Mouse (Mus musculus): Measurements from ENCODE around the gene Psg17. TPM values are rescaled to one million over a fixed set of nuclear protein-coding genes. Genes with fewer than 3 reads are reported as not detected.
"Not testable (repeated sequence)": the region's sequence is repeated elsewhere in the genome, so short reads cannot be mapped to it uniquely, and the experiment has no call there.

Psg17 gene
- polyA plus RNA-seq, 1 experiment, result 0.15 TPM

GRCm38 (mm10) chr7:18803526-18803925 is 17.9 kb downstream of the Psg17 start:
- DNase-seq, result no peak
- no peak overlapping the region for H3K27ac ChIP-seq (ENCODE audit: insufficient read depth, low read length)
- TF ChIP-seq POLR2A (IDR thresholded peaks at IDR 0.05; ENCODE audit: borderline replicate concordance, insufficient read depth, low read length) (no peak), CTCF (IDR thresholded peaks at IDR 0.05; ENCODE audit: borderline replicate concordance, insufficient read depth, low read depth, low read length) (no peak)
- no peak overlapping the region for H3K4me3 ChIP-seq (replicated peaks; ENCODE audit: insufficient read depth, low read depth, low read length)
- no peaks in the 10 kb centered on the region for H3K4me1 ChIP-seq (ENCODE audit: control insufficient read depth, insufficient read depth, low read length)
- no peaks in the 10 kb centered on the region for H3K27me3 ChIP-seq (ENCODE audit: control insufficient read depth, insufficient read depth, low read length)

DNA sequence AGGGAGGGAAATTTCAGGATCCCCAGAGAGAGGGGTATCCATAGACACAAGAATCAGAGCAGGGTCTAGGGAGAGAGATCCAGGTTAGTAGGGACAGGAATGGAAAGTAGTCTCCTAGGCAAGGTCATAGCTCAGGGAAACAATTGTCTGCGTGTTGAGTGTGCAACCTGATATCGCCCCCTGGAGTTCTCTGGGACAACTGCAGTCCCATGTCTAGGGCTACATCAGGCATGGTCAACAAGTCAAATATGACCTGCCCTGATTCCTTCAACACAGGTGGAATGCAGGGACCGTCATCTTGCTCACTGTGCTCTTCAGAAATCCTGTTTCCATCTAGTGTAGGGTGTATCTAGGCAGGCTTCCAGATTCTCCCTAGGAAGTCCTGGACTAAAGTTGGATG is 22.3 kb downstream of the Psg17 start:
- no peaks in the 10 kb centered on the region for H3K27me3 ChIP-seq (ENCODE audit: control insufficient read depth, insufficient read depth, low read length)
- no peak overlapping the region for H3K4me3 ChIP-seq (replicated peaks; ENCODE audit: insufficient read depth, low read depth, low read length)
- DNase-seq, result no peak
- no peaks in the 10 kb centered on the region for H3K4me1 ChIP-seq (ENCODE audit: control insufficient read depth, insufficient read depth, low read length)
- 41% methylated on average over 3 of the region's 3 CpGs for WGBS
- TF ChIP-seq POLR2A (IDR thresholded peaks at IDR 0.05; ENCODE audit: borderline replicate concordance, insufficient read depth, low read length), result no peak
- TF ChIP-seq CTCF (IDR thresholded peaks at IDR 0.05; ENCODE audit: borderline replicate concordance, insufficient read depth, low read depth, low read length), result no peak
- no peak overlapping the region for H3K27ac ChIP-seq (ENCODE audit: insufficient read depth, low read length)

- Histone ChIP-seq H3K4me1 (ENCODE audit: control insufficient read depth, insufficient read depth, low read length) (no peaks in the 10 kb centered on the region), H3K4me3 (replicated peaks; ENCODE audit: insufficient read depth, low read depth, low read length) (no peak within 1 kb of the TSS), H3K27ac (ENCODE audit: insufficient read depth, low read length) (no peak within 1 kb of the TSS), H3K27me3 (ENCODE audit: control insufficient read depth, insufficient read depth, low read length) (no peaks in the 10 kb centered on the region)
- no peak for DNase-seq
- TF ChIP-seq POLR2A (IDR thresholded peaks at IDR 0.05; ENCODE audit: borderline replicate concordance, insufficient read depth, low read length) (no peak), CTCF (IDR thresholded peaks at IDR 0.05; ENCODE audit: borderline replicate concordance, insufficient read depth, low read depth, low read length) (no peak)
- 79% methylated on average over 1 of the region's 1 CpGs for WGBS
These were observed 23.0 kb downstream of the Psg17 start, which contains the start of gene Psg19 for GRCm38 (mm10) chr7:18798420-18798819. Psg19 (minus strand) TSS chr7:18798520.

DNA sequence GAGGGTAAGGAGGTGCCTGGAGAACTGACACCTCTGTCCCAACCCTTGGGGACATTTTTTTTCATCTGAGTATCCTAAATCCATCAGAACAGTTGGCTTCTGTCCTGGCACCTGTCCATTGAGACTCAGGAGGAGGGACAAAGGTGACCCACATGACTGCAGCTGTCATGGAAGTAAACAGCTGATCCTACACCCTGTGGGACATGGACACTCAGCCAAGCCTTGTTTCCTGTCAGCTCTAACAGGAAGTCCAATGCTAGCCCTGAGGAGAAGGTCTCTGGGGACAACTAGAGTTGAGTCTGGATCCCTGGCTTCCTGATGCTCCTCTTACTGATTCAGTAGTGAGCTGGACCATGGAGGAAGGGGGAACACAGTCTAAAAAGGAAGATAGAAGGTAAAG is 30.7 kb downstream of the Psg17 start:
- not testable (repeated sequence) for H3K4me1 ChIP-seq (ENCODE audit: control insufficient read depth, insufficient read depth, low read length); H3K4me3 ChIP-seq (replicated peaks; ENCODE audit: insufficient read depth, low read depth, low read length); H3K27ac ChIP-seq (ENCODE audit: insufficient read depth, low read length); DNase-seq; H3K27me3 ChIP-seq (ENCODE audit: control insufficient read depth, insufficient read depth, low read length)

- WGBS, result 51% methylated on average over 2 of the region's 2 CpGs
- H3K4me3 ChIP-seq (replicated peaks; ENCODE audit: insufficient read depth, low read depth, low read length); H3K4me1 ChIP-seq (ENCODE audit: control insufficient read depth, insufficient read depth, low read length); H3K27me3 ChIP-seq (ENCODE audit: control insufficient read depth, insufficient read depth, low read length); H3K27ac ChIP-seq (ENCODE audit: insufficient read depth, low read length); DNase-seq: not testable (repeated sequence)
These were observed 40.1 kb downstream of the Psg17 start for GRCm38 (mm10) chr7:18781301-18781700.

DNA sequence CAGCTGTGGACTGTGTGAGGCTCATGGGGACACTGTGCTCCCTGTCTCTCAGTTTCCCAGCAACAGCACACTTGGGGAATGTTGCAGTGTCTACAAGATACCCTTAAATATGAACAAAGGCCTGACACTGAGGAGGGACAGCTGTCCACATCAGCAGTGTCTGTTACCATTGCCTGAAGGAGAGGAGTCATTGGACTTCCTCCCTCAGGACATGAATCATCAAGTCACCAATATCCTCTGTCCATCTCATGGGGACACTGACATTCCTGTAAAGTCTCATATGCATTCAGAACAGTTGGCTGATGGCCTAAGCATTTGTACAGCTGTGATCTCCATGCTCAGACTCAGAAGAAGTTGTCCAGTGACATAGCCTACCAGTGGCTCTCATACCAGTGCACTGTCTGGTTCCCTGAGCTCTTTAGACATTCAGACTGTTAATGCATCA is 42.0 kb downstream of the Psg17 start:
- DNase-seq, result no peak

More for the DNA sequence above, 42.0 kb downstream of the Psg17 start:
- H3K27ac ChIP-seq (ENCODE audit: insufficient read depth, low read length), result no peak overlapping the region
- H3K4me1 ChIP-seq (ENCODE audit: control insufficient read depth, insufficient read depth, low read length), result no peaks in the 10 kb centered on the region
- no peak overlapping the region for H3K4me3 ChIP-seq (replicated peaks; ENCODE audit: insufficient read depth, low read depth, low read length)
- H3K27me3 ChIP-seq (ENCODE audit: control insufficient read depth, insufficient read depth, low read length), result no peaks in the 10 kb centered on the region
- TF ChIP-seq CTCF (IDR thresholded peaks at IDR 0.05; ENCODE audit: borderline replicate concordance, insufficient read depth, low read depth, low read length) (no peak), POLR2A (IDR thresholded peaks at IDR 0.05; ENCODE audit: borderline replicate concordance, insufficient read depth, low read length) (no peak)

Other genes with a start within 250 kb of the Psg17 start
- gene Psg23, start 205.1 kb downstream of the Psg17 start, polyA plus RNA-seq (2012; rRNA removed), result 0.05 TPM in 1 of 2 replicates, not detected in the other
- not detected in 2 replicates for gene Psg21, start 164.9 kb downstream of the Psg17 start, polyA plus RNA-seq (2012; rRNA removed)
- gene Psg20, start 135.4 kb downstream of the Psg17 start, polyA plus RNA-seq (2012; rRNA removed), result not detected in 2 replicates
- not detected in 2 replicates for gene Psg22, start 103.5 kb downstream of the Psg17 start, polyA plus RNA-seq (2012; rRNA removed)
- 0.08 TPM in 1 of 2 replicates, not detected in the other for gene Psg19, start 23.1 kb downstream of the Psg17 start, polyA plus RNA-seq (2012; rRNA removed)
- gene Mill2, start 18.4 kb upstream of the Psg17 start, polyA plus RNA-seq (2012; rRNA removed), result 2.0 and 2.1 TPM in 2 replicates
- gene Pglyrp1, start 49.7 kb upstream of the Psg17 start, polyA plus RNA-seq (2012; rRNA removed), result 17.3 TPM in 2 replicates
- 16.3 and 17.6 TPM in 2 replicates for gene Ccdc61, start 88.8 kb upstream of the Psg17 start, polyA plus RNA-seq (2012; rRNA removed)
- 12.8 and 14.5 TPM in 2 replicates for gene Nova2, start 104.3 kb upstream of the Psg17 start, polyA plus RNA-seq (2012; rRNA removed)
- gene Nanos2, start 165.8 kb upstream of the Psg17 start, polyA plus RNA-seq (2012; rRNA removed), result 2.0 and 2.7 TPM in 2 replicates
- 52.6 and 55.3 TPM in 2 replicates for gene Mypop, start 169.6 kb upstream of the Psg17 start, polyA plus RNA-seq (2012; rRNA removed)
- gene Irf2bp1, start 182.4 kb upstream of the Psg17 start, polyA plus RNA-seq (2012; rRNA removed), result 37.7 and 41.5 TPM in 2 replicates
- not detected in 2 replicates for gene Foxa3, start 201.9 kb upstream of the Psg17 start, polyA plus RNA-seq (2012; rRNA removed)
- 112 and 113 TPM in 2 replicates for gene Sympk, start 202.8 kb upstream of the Psg17 start, polyA plus RNA-seq (2012; rRNA removed)
- gene Rsph6a, start 233.1 kb upstream of the Psg17 start, polyA plus RNA-seq (2012; rRNA removed), result 0.10 TPM in 1 of 2 replicates, not detected in the other